Mouse (Mus musculus) myocyte (in vitro differentiated cells): ENCODE measurements around the gene Ergic1.

ENCODE experiments used
- E2F4 ChIP-seq: IDR thresholded peaks from one replicate; pipeline ENCODE4 v1.6.1; 2011; ENCODE audit warnings: mild to moderate bottlenecking, control low read depth, moderate library complexity; ENCODE audit not compliant: insufficient read depth
- MAX ChIP-seq: IDR thresholded peaks from one replicate; pipeline ENCODE4 v1.6.1; 2011; ENCODE audit warnings: low read depth, mild to moderate bottlenecking, control low read depth
- MYOG ChIP-seq, 3 experiments: IDR thresholded peaks; one replicate each; pipeline ENCODE4 v1.6.1; 2011; ENCODE audit warnings: control low read depth in 2 of 3, low read depth in 2 of 3, mild to moderate bottlenecking in 2 of 3; ENCODE audit not compliant: insufficient read length in 2 of 3, control insufficient read depth in 1 of 3, insufficient read depth in 1 of 3
- POLR2A ChIP-seq: IDR thresholded peaks from one replicate; pipeline ENCODE4 v1.6.1; 2011; ENCODE audit warnings: low read depth, mild to moderate bottlenecking, control low read depth, moderate library complexity; ENCODE audit not compliant: insufficient read length
- TCF12 ChIP-seq: IDR thresholded peaks from one replicate; pipeline ENCODE4 v1.6.1; 2011; ENCODE audit warnings: mild to moderate bottlenecking, control low read depth; ENCODE audit not compliant: poor library complexity, insufficient read depth, severe bottlenecking
- TCF3 ChIP-seq: IDR thresholded peaks from one replicate; pipeline ENCODE4 v1.6.1; 2011; ENCODE audit warnings: low read depth, control low read depth; ENCODE audit not compliant: insufficient read length
- USF1 ChIP-seq: IDR thresholded peaks from one replicate; pipeline ENCODE4 v1.6.1; 2011; ENCODE audit warnings: low read depth, mild to moderate bottlenecking, control low read depth, moderate library complexity

- TF ChIP-seq POLR2A, result no peak
- TF ChIP-seq MYOG (IDR thresholded peaks at IDR 0.05; ENCODE audit: control insufficient read depth in 1 of 3, insufficient read depth in 1 of 3, insufficient read length in 2 of 3, low read depth in 2 of 3), result no peak
- no peak for TF ChIP-seq USF1
- no peak for TF ChIP-seq MAX
- no peak for TF ChIP-seq E2F4
- TF ChIP-seq TCF3, result no peak
- TF ChIP-seq TCF12, result no peak
Measured at GRCm38 (mm10) chr17:26580873-26581401, 19.6 kb downstream of the Ergic1 start.
